In the genomic region with DNA sequence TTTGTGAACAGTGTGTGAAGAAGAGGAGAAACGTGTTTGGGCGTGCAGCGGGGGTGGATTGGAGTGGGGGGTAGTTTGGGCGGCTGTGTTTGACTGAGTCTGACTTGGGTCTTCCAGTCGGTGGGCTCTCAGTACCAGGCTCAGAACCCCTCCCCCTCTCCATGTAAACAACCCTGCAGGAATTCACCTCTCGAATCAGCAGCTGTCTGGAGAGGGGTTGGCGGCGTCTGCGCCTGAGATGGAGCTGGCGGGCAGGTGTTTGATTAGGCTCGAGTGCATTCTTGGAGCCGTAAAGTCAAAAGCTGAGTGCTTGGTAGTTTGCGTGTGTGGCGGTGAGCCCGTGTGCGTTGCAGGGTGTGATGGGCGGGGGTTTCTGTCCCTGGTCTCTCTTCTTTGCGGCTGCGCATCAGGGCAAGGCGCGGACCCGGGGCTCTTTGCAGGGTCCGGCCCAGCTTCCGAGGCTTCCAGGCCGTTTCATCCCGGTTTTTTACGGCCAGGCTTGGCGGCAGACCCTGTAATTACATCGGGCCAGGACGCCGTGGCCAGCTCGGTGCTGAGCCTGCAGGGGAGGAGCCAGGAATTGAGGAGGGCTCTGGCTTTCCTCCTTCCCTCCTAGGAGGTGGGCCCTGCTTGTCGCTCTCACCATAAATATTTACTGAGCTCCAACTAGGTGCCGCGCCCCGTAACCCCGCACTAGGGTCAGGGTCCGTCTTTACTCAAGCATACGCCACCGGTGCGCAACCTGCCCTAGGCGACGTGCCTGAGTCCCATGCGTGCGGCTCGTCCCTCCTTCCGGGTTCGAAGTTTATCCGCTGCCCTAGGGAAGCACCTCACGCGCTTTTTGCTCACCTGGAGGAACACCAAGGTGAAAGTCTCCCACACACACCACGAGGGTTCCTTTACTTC, we compare ENCODE assay signal across 8 mouse cellular contexts. TPM values are rescaled to one million over a fixed set of nuclear protein-coding genes. Genes with fewer than 3 reads are reported as not detected.
DNase-seq lines count a peak whose midpoint lies in the region; ATAC-seq and TF ChIP-seq lines count a peak whose summit lies in the region.

A gene (minus strand): TSS at position 537 of the 906 bp plus-strand sequence.

- no peak for TF ChIP-seq POLR2A in spleen, adult 2 months (IDR thresholded peaks at IDR 0.05; ENCODE audit: low read depth, low read length)

- H3K27me3 ChIP-seq in spleen, adult 2 months (ENCODE audit: control insufficient read depth, insufficient read depth, low read length) = peaks cover 11% of the 10 kb centered on the region; the same call in 1 of the 2 replicates
- H3K27me3 ChIP-seq in intestine, embryonic 16.5 days (replicated peaks; ENCODE audit: control insufficient read depth, insufficient read depth, low read length) = no peaks in the 10 kb centered on the region
- peaks cover 87% of the 10 kb centered on the region for H3K27me3 ChIP-seq in liver, embryonic 12.5 days (replicated peaks)

- peak within 1 kb of the TSS; percentile 57 for H3K4me3 ChIP-seq in spleen, adult 2 months (ENCODE audit: extremely low read depth, insufficient read depth, insufficient read length)
- H3K4me3 ChIP-seq in intestine, embryonic 16.5 days (ENCODE audit: low read length) = peak within 1 kb of the TSS; percentile 75
- H3K4me3 ChIP-seq in liver, embryonic 12.5 days = peak within 1 kb of the TSS; percentile 50

- no peak within 1 kb of the TSS for H3K27ac ChIP-seq in spleen, adult 2 months (ENCODE audit: insufficient read depth, low read length)
- H3K27ac ChIP-seq in intestine, embryonic 16.5 days (ENCODE audit: low read length) = peak within 1 kb of the TSS; percentile 98
- no peak within 1 kb of the TSS for H3K27ac ChIP-seq in liver, embryonic 12.5 days

- WGBS in spleen, adult 2 months = 2% methylated on average over 52 of the region's 52 CpGs
- WGBS in intestine, embryonic 16.5 days = under 1% methylated on average over 52 of the region's 52 CpGs
- 1% methylated on average over 52 of the region's 52 CpGs for WGBS in liver, embryonic 12.5 days (ENCODE audit: insufficient replicate concordance)

- ATAC-seq in granulocyte monocyte progenitor cell, adult 5-6 weeks (replicated peaks; ENCODE audit: poor library complexity, severe bottlenecking) = peak; percentile 21; the same call in 1 of the 2 replicates
- peak; percentile 85 for ATAC-seq in intestine, embryonic 16.5 days
- ATAC-seq in liver, embryonic 12.5 days = peak; percentile 45

- H3K4me2 ChIP-seq in intestine, embryonic 16.5 days (ENCODE audit: low read depth, low read length) = peak within 1 kb of the TSS; percentile 82
- peak within 1 kb of the TSS; percentile 69 for H3K4me2 ChIP-seq in liver, embryonic 12.5 days

- H3K9ac ChIP-seq in intestine, embryonic 16.5 days (ENCODE audit: low read depth, low read length) = peak within 1 kb of the TSS; percentile 87
- no peak within 1 kb of the TSS for H3K9ac ChIP-seq in liver, embryonic 12.5 days

- H3K9me3 ChIP-seq in intestine, embryonic 16.5 days (ENCODE audit: control insufficient read depth, low read length) = no peaks in the 10 kb centered on the region
- H3K9me3 ChIP-seq in liver, embryonic 12.5 days (replicated peaks) = no peaks in the 10 kb centered on the region

- H3K36me3 ChIP-seq in spleen, adult 2 months (ENCODE audit: control insufficient read depth, insufficient read depth, low read length) = no peaks in the 10 kb centered on the region
- H3K36me3 ChIP-seq in intestine, embryonic 16.5 days (ENCODE audit: control insufficient read depth, insufficient read depth, low read length) = no peaks in the 10 kb centered on the region
- no peaks in the 10 kb centered on the region for H3K36me3 ChIP-seq in liver, embryonic 12.5 days

- no peak for TF ChIP-seq CTCF in spleen, adult 2 months (IDR thresholded peaks at IDR 0.05; ENCODE audit: extremely low read depth, insufficient read depth, insufficient read length, insufficient replicate concordance)

- H3K4me1 ChIP-seq in spleen, adult 2 months (ENCODE audit: control insufficient read depth, insufficient read depth, insufficient read length) = peaks cover 17% of the 10 kb centered on the region; the same call in 1 of the 2 replicates
- H3K4me1 ChIP-seq in intestine, embryonic 16.5 days (ENCODE audit: control insufficient read depth, insufficient read depth, low read length) = peaks cover 35% of the 10 kb centered on the region
- H3K4me1 ChIP-seq in liver, embryonic 12.5 days = peaks cover 49% of the 10 kb centered on the region

- DNase-seq in spleen, adult 2 months (ENCODE audit: low read depth in 1 of 2, low spot score in 2 of 2) = peak in 1 of 2 experiments; percentile 27
- no peak for DNase-seq in spleen, postnatal 14 days (ENCODE audit: low spot score in 2 of 2)
- peak; percentile 75 to 77 for DNase-seq in cerebellum, postnatal 10 days
- DNase-seq in neural tube, embryonic 10.5 days (ENCODE audit: extremely low spot score, low spot score) = peak; percentile 61
- DNase-seq in adipocyte (ENCODE audit: low spot score) = no peak

RNA-seq across cellular contexts. Expression of the gene that starts here (rescaled TPM):
- 5.3 and 5.9 TPM in 2 replicates for polyA plus RNA-seq in spleen, adult 2 months (2012; rRNA removed)
- total RNA-seq in granulocyte monocyte progenitor cell, adult 5-6 weeks (2014; fragmentation: Nextera tagmentation) = not detected in 2 replicates
- total RNA-seq in granulocyte monocyte progenitor cell, adult 5-6 weeks (2017) = not detected in 2 replicates
- 62.9 and 69.6 TPM in 2 replicates for polyA plus RNA-seq in intestine, embryonic 16.5 days (2015; fragmentation: Nextera tagmentation; extraction: Ambion mirVana)
- polyA plus RNA-seq in liver, embryonic 12.5 days (2016; fragmentation: Nextera tagmentation; extraction: Ambion mirVana) = 5.2 and 5.3 TPM in 2 replicates

Comparison
In these comparisons a context has a peak if more than half of its experiments do, and no peak if none do; other contexts are left out.
1. Peak in ATAC-seq in granulocyte monocyte progenitor cell, adult 5-6 weeks; RNA of the gene not detected or under 1 TPM.
2. DNase-seq: peak in cerebellum, postnatal 10 days (2 of 2) and neural tube, embryonic 10.5 days (single experiment); none in spleen, postnatal 14 days (0 of 2) and adipocyte (single experiment).
3. ATAC-seq: peak in every context shown above with its lines; median percentile 85 in intestine, embryonic 16.5 days; 45 in liver, embryonic 12.5 days; 21 in granulocyte monocyte progenitor cell, adult 5-6 weeks.
4. Peak in every context shown above with its lines, with median percentiles within 50 percentile points of each other: H3K4me3 ChIP-seq.